Mouse (Mus musculus) neural tube, embryonic 14.5 days (tissue): ENCODE data around the gene Fbxl2. TPM values are rescaled to one million over a fixed set of nuclear protein-coding genes. Genes with fewer than 3 reads are reported as not detected.
A peak's percentile ranks its signal among the peaks of the same experiment; 100 is the strongest.

Experiments
- ATAC-seq: fragments of 200-750 bp; cut with Nextera tagmentation; 2 replicates; pipeline ENCODE4 v1.8.0; 2017; ENCODE audit warnings: low read depth, mild to moderate bottlenecking, moderate TSS enrichment, moderate library complexity
- H3K27ac ChIP-seq: fragments of 300-500 bp; sonication (generic); 2 replicates; pipeline ENCODE4 v1.5.1; 2014; ENCODE audit warnings: low read depth, mild to moderate bottlenecking, control low read depth, low read length, moderate library complexity, mixed read lengths
- H3K27me3 ChIP-seq: fragments of 300-500 bp; sonication (generic); 2 replicates; pipeline ENCODE4 v1.6.1; 2014; ENCODE audit warnings: low read length; ENCODE audit not compliant: control insufficient read depth, insufficient read depth
- H3K36me3 ChIP-seq: fragments of 300-500 bp; sonication (generic); 2 replicates; pipeline ENCODE4 v1.6.1; 2014; ENCODE audit warnings: low read length, mixed read lengths; ENCODE audit not compliant: control insufficient read depth, insufficient read depth
- H3K4me1 ChIP-seq: fragments of 300-500 bp; sonication (generic); 2 replicates; pipeline ENCODE4 v1.6.1; 2014; ENCODE audit warnings: low read length; ENCODE audit not compliant: control insufficient read depth, insufficient read depth
- H3K4me2 ChIP-seq: fragments of 300-500 bp; sonication (generic); 2 replicates; pipeline ENCODE4 v1.6.1; 2014; ENCODE audit warnings: mild to moderate bottlenecking, low read depth, low read length, control low read depth
- H3K4me3 ChIP-seq: fragments of 300-500 bp; sonication (generic); 2 replicates; pipeline ENCODE4 v1.5.1; 2014; ENCODE audit warnings: low read depth, low read length, control low read depth, mixed read lengths
- H3K9ac ChIP-seq: fragments of 300-500 bp; sonication (generic); replicated peaks from 2 replicates; pipeline ENCODE4 v1.6.1; 2014; ENCODE audit warnings: low read depth, mild to moderate bottlenecking, control low read depth, low read length, mixed read lengths
- H3K9me3 ChIP-seq: fragments of 300-500 bp; sonication (generic); 2 replicates; pipeline ENCODE4 v1.6.1; 2016; ENCODE audit warnings: low read length; ENCODE audit not compliant: control insufficient read depth
- WGBS: fragments of 180-500 bp; shearing (Covaris S2); extraction: QIAGEN DNeasy Blood & Tissue Kit; methylation state at CpG from one replicate; pipeline ENCODE4 v1.1.7; 2014; 5-methylcytosine and 5-hydroxymethylcytosine counted together
- polyA plus RNA-seq: library from polyadenylated mRNA; unstranded; fragments of >200 nt; fragmentation: Nextera tagmentation; extraction: Ambion mirVana; gene quantifications from 2 replicates; pipeline ENCODE4 v1.2.1, GENCODE M21; 2014

The Fbxl2 gene
- polyA plus RNA-seq, 1 experiment from 2014 or later = 26.2 TPM

DNA sequence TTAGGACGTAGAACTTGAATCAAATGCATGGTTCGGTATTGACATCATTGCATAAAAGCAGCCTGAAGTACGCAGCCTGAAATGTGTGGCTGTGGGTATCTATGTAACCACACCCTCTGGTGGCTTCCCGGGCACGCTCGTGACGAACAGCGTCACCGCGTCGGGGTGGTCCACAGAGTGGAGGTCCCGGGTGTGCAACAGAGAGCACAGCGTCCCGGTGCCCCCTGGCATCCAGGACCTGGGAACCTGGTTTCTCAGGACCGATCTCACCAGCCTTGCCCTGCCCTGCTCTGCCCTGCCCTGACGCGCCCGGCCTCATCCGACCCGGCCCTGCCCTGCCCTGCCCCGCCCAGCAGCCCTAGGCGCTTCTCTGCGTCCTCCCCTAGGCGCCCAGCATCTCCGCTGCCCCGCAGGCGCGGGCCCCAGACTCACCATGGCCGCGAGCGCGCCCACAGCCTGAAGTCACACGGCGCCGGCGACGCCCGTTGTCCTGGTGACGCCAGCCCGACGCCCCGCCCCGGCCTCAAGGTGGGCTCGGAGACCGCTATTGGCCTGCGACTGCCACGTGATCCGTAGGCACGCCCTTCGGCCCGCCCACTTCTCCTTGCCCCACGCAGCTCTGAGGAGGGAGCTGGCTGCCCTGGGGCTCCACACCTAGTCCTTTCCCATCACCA, 19.6 kb downstream of the Fbxl2 start:
- no peaks in the 10 kb centered on the region for H3K27me3 ChIP-seq
- under 1% methylated on average over 46 of the region's 52 CpGs for WGBS
- H3K9me3 ChIP-seq = no peaks in the 10 kb centered on the region
- H3K27ac ChIP-seq = peak overlapping the region; percentile 67
- peak; percentile 97 for ATAC-seq
- H3K4me2 ChIP-seq = peak overlapping the region; percentile 72
- H3K36me3 ChIP-seq = no peaks in the 10 kb centered on the region
- peaks cover 12% of the 10 kb centered on the region for H3K4me1 ChIP-seq
- H3K4me3 ChIP-seq = peak overlapping the region; percentile 68
- H3K9ac ChIP-seq = peak overlapping the region; percentile 82

DNA sequence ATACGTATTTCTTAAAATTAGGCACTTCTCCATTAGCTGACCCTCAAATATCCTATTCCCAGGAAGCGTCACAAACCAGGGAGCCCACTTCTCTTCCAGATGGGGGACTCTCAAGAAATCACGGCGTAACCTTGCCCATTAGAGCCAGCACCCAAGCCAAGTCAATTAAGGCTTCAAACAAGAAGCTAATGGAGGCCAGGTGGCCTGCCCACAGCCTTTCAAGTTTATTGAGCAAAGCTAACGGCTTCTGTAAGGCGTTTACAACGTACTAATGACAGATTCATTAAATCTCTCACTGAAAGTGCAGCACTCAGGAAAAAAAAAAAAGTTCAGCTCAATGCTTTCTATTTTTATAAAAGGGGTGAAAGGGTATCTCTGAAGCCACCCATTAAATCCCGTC, 20.1 kb downstream of the Fbxl2 start:
- Histone ChIP-seq H3K27me3 (no peaks in the 10 kb centered on the region), H3K36me3 (no peaks in the 10 kb centered on the region), H3K4me2 (peak overlapping the region; percentile 72), H3K9me3 (no peaks in the 10 kb centered on the region), H3K4me3 (peak overlapping the region; percentile 68), H3K9ac (peak overlapping the region; percentile 82), H3K4me1 (peaks cover 12% of the 10 kb centered on the region), H3K27ac (peak overlapping the region; percentile 67; the same call in 1 of the 2 replicates)
- ATAC-seq = no peak
- WGBS = 10% methylated on average over 8 of the region's 8 CpGs

DNA sequence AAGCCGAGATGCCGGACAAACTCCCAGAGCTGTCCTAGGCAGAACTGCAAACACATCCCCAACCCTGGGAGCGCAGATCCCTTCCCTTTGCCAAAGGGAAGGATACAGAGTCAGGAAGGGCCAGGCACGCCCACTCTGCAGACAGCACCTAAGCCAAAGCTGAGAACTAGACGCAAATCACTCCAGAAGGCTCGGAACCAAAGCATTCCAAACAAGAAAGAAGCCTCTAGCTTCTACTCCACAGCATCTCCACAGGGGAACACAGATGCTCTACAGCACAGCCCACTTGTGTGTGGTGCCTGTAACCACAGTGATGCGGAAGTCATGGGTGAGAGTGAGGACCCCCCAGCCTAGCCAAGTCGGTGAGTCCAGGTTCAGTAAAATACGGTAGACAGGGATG, 20.8 kb downstream of the Fbxl2 start:
- H3K9me3 ChIP-seq = no peaks in the 10 kb centered on the region
- WGBS = 48% methylated on average over 9 of the region's 9 CpGs
- no peaks in the 10 kb centered on the region for H3K36me3 ChIP-seq
- peaks cover 12% of the 10 kb centered on the region for H3K4me1 ChIP-seq
- peak overlapping the region; percentile 6; the same call in 1 of the 2 replicates for H3K4me3 ChIP-seq
- no peak overlapping the region for H3K27ac ChIP-seq
- H3K9ac ChIP-seq = peak overlapping the region; percentile 25; the same call in 1 of the 2 replicates
- no peak for ATAC-seq
- H3K27me3 ChIP-seq = no peaks in the 10 kb centered on the region
- peak overlapping the region; percentile 72 for H3K4me2 ChIP-seq

DNA sequence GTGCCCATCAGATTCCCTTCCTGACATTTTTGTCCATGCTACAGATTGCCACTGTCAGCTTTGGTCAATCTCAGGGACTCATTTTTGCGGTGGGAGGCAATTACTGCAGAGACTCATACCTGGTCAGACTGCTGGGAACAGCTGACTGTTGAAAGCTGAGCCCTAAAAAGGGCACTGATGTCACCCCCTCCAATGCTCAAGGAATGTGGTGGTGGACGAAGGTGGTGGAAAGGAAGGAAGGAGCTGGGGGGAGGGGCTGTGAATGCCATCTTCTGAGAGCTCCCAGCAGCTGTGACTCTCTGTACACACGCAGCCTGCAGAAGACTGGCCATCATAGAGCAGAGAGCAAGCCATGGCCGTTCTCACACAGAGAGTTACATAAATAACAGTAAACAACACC, 23.9 kb downstream of the Fbxl2 start:
- H3K27ac ChIP-seq = no peak overlapping the region

DNA sequence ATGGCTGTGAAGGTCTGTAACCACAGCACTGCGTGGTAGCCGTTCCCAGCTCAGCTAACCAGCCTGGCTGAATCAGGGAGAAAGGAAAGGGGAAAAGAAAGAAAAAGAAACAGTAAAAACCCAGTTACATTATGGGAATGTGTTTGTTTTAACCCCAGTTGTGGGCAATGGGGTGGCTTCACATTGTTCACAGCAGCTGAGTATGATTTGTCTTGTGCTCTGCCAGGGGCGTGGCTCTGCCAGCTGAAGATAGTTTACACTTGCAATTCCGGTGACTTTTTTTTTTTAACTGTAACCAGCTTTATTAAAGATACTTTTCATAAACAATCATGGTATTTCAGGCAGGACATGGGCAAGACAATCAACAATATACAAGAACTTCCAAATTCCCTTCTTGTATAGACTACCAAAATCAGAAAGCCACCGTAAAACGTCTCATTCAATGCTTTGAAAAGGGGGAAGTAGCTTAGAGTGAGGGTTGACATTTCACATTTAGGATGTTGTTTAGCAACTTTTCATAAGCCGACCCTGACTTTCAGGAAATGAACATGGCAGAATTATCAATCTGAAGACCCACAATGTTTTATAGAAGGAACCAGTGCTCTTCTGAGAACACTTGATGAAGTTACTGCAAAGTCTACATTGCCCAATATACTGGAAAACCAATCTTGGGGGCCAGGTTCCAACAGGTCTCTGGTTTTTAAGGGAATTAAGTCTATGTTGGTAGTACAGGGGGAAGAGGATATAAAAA, 26.8 kb downstream of the Fbxl2 start:
- H3K27me3 ChIP-seq = no peaks in the 10 kb centered on the region
- H3K27ac ChIP-seq = no peak overlapping the region
- H3K36me3 ChIP-seq = no peaks in the 10 kb centered on the region
- H3K4me3 ChIP-seq = no peak overlapping the region
- WGBS = 93% methylated on average over 7 of the region's 7 CpGs
- no peak overlapping the region for H3K4me2 ChIP-seq
- no peak overlapping the region for H3K9ac ChIP-seq
- H3K9me3 ChIP-seq = no peaks in the 10 kb centered on the region
- no peak for ATAC-seq
- no peaks in the 10 kb centered on the region for H3K4me1 ChIP-seq

More for the DNA sequence above, 23.9 kb downstream of the Fbxl2 start:
- Histone ChIP-seq H3K9ac (no peak overlapping the region), H3K4me1 (peaks cover 12% of the 10 kb centered on the region), H3K4me2 (no peak overlapping the region), H3K36me3 (no peaks in the 10 kb centered on the region), H3K9me3 (no peaks in the 10 kb centered on the region), H3K4me3 (no peak overlapping the region), H3K27me3 (no peaks in the 10 kb centered on the region)
- ATAC-seq = no peak
- WGBS = 64% methylated on average over 4 of the region's 4 CpGs

DNA sequence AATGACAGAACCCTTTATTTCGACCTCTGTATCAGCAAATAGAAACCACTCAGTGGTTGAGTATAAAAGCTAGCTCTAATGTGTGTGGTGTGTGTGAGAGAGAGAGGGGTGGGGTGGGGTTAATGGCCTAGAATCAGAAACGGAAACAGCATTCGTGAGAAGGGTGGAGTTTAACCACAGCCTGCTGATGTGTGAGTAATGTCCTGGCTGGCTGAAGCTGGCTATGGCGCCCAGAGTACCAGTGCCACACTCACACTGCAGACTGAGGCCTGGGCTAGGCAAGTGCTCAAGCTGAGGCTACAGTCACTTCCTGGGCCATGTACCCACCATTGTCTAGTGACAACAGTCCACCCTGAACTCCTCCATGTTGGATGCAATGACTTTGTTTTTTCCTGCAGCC, 29.6 kb downstream of the Fbxl2 start:
- WGBS = 76% methylated on average over 4 of the region's 4 CpGs

DNA sequence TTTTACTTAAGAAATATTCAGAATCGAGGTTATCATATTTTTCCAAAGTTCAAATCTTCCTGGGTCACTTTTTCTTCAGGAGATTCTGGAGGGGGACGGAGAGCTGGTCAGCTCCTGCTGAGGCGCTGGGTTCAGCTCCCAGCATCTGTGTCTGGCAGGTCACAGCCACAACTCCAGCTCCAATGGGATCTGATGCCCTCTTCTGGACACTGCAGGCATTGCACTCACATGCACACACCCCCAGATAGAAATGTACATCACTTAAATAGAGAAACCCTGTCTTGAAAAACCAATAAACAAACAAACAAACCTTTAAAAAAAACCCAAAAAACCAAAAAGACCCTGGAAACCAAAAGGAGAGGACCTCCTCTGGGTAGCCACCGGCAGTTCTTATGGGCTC, 30.3 kb downstream of the Fbxl2 start:
- H3K4me3 ChIP-seq = no peak overlapping the region
- no peaks in the 10 kb centered on the region for H3K9me3 ChIP-seq
- ATAC-seq = no peak
- H3K27ac ChIP-seq = no peak overlapping the region
- WGBS = 89% methylated on average over 4 of the region's 4 CpGs
- H3K4me2 ChIP-seq = no peak overlapping the region
- no peaks in the 10 kb centered on the region for H3K4me1 ChIP-seq
- no peaks in the 10 kb centered on the region for H3K36me3 ChIP-seq
- H3K9ac ChIP-seq = no peak overlapping the region
- H3K27me3 ChIP-seq = no peaks in the 10 kb centered on the region

More for the DNA sequence above, 29.6 kb downstream of the Fbxl2 start:
- Histone ChIP-seq H3K9ac (no peak overlapping the region), H3K4me3 (no peak overlapping the region), H3K9me3 (no peaks in the 10 kb centered on the region), H3K4me2 (no peak overlapping the region), H3K36me3 (no peaks in the 10 kb centered on the region), H3K27ac (no peak overlapping the region), H3K4me1 (no peaks in the 10 kb centered on the region), H3K27me3 (no peaks in the 10 kb centered on the region)
- no peak for ATAC-seq

DNA sequence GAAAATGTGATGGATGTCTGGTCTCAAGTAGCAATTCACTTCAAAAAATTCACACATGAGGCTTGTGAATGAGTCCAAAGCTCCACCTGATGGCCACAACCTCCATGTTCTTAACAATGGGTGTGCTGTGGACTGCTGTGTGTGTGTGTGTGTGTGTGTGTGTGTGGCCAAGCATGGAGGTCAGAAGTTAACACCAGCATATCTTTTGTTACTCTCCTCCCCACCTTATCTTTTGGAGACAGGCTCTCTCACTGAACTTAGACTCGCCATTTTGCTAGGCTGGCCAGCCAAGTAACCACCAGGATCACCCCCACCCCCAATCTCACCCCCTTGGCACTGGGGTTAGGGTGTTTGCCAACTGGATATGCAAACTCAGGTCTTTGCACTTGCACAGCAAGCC, 32.0 kb downstream of the Fbxl2 start:
- Histone ChIP-seq H3K9ac (no peak overlapping the region), H3K9me3 (no peaks in the 10 kb centered on the region), H3K4me3 (no peak overlapping the region), H3K27ac (no peak overlapping the region), H3K4me2 (no peak overlapping the region), H3K36me3 (no peaks in the 10 kb centered on the region), H3K27me3 (no peaks in the 10 kb centered on the region), H3K4me1 (no peaks in the 10 kb centered on the region)
- no peak for ATAC-seq
- 88% methylated on average over 1 of the region's 1 CpGs for WGBS

DNA sequence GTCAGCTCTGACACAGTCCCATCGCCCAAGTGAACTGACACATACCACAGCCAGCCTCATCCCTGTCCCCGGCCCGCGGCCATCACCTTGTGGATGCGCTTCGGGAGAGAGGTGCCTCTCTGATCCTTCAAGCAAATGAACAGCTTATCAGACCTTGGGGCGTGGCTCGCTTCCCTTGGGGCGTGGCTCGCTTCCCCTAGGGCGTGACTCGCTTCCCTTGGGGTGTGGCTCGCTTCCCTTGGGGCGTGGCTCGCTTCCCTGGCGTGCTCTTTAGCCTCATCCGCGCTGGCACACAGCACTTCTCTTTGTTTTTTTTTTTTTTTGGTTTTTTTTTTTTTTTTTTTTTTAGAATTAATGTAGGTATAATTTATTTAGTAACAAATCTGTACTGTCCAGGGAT, 34.8 kb downstream of the Fbxl2 start:
- Histone ChIP-seq H3K27me3 (no peaks in the 10 kb centered on the region), H3K27ac (no peak overlapping the region), H3K4me1 (no peaks in the 10 kb centered on the region), H3K4me2 (no peak overlapping the region), H3K9me3 (no peaks in the 10 kb centered on the region), H3K9ac (no peak overlapping the region), H3K4me3 (no peak overlapping the region), H3K36me3 (no peaks in the 10 kb centered on the region)
- no peak for ATAC-seq
- 74% methylated on average over 18 of the region's 18 CpGs for WGBS
